Mouse (Mus musculus): ENCODE results near the gene Scgb2a2.

DNA sequence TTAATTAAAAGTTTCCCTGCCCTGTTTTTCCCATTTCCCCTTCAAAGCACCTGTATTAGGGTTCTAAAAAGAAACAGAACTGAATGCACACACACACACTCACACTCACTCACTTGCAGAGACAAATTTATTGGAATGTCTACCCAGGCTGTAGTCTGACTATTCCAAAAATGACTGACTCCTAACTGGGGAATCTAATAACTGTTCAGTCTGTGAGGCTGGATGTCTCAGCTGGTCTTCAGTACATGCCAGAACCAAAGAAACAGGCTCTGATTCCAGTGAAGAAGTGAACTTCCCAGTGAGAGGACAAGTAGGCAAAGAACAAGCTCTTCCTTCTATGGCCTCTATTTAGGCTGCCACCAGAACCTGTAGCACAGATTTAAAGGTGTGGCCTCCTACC lies 18.1 kb downstream of the Scgb2a2 start:
- TF ChIP-seq CTCF (IDR thresholded peaks at IDR 0.05) (no peak), EP300 (IDR thresholded peaks at IDR 0.05) (no peak)

Measured in lung, postnatal 0 days (tissue).